Mouse (Mus musculus) neutrophil, adult 5-6 weeks (primary cell): ENCODE measurements around the gene Man2b1. TPM values are rescaled to one million over a fixed set of nuclear protein-coding genes. Genes with fewer than 3 reads are reported as not detected.
"Not testable (repeated sequence)": the region's sequence is repeated elsewhere in the genome, so short reads cannot be mapped to it uniquely, and the experiment has no call there.

Experiments used
- ATAC-seq: fragments of 151-379, 151-347 bp; 2 replicates; pipeline ENCODE4 v1.8.0; 2017; ENCODE audit warnings: mild to moderate bottlenecking, moderate TSS enrichment; ENCODE audit not compliant: insufficient number of reproducible peaks, poor library complexity, low FRiP score, severe bottlenecking; ENCODE audit errors: extremely low read depth
- total RNA-seq: library from RNA; stranded (forward); fragments of 200-1000 nt; gene quantifications from 2 replicates; pipeline ENCODE4 v1.2.3, GENCODE M21; 2017

The Man2b1 gene
- total RNA-seq, 1 experiment from 2014 or later = 197 TPM

DNA sequence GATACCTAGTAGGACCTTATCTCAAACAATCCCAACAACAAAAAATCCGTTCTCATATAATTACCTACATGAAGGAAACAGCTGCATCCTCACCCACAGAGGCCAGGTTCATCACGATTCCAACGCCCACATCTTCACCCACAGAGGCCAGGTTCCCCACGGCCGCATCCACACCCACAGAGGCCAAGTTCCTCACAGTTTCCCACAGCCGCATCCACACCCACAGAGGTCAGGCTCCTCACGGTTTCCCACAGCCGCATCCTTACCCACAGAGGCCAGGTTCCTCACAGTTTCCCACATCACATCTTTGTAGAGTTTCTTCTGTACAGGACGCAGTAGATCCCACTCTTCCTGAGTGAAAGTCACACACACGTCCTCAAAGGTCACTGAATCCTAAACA, 30.2 kb downstream of the Man2b1 start:
- ATAC-seq = no peak

DNA sequence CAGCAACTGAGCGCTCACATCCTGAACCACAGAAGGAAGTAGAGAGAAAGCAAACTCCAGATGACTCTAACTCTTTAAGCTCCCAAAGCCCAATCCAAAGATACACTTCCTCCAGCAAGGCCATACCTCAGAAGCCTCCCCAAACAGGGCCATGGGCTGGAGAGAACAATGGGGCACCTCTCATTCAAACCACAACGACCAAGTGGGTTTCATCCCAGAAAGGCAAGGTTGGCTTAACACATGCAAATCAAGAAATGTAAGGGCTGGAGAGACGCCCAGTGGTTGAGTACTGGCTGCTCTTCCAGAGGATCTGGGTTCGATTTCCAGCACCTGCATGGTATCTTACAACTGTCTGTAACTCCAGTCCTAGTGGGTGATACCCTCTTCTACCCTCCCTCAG, 32.4 kb downstream of the Man2b1 start:
- ATAC-seq = no peak

DNA sequence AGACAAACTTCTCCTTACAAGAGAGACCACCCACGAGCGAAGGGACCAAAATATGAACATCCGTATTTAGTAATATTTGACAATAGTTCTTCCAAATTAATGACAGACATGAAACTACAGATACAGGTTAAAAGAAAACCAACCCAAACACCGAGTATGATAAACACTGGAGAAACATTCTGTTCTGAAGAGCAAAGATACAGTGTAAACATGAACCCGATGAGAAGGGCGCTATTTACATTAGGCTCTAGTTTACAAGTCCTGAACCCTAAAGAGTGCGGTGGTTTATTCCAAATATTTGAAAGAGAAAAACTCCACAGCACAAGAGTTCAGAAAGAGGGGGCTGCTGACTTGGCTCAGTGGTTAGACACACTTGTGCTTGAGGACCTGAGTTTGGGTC, 33.9 kb downstream of the Man2b1 start:
- no peak for ATAC-seq

DNA sequence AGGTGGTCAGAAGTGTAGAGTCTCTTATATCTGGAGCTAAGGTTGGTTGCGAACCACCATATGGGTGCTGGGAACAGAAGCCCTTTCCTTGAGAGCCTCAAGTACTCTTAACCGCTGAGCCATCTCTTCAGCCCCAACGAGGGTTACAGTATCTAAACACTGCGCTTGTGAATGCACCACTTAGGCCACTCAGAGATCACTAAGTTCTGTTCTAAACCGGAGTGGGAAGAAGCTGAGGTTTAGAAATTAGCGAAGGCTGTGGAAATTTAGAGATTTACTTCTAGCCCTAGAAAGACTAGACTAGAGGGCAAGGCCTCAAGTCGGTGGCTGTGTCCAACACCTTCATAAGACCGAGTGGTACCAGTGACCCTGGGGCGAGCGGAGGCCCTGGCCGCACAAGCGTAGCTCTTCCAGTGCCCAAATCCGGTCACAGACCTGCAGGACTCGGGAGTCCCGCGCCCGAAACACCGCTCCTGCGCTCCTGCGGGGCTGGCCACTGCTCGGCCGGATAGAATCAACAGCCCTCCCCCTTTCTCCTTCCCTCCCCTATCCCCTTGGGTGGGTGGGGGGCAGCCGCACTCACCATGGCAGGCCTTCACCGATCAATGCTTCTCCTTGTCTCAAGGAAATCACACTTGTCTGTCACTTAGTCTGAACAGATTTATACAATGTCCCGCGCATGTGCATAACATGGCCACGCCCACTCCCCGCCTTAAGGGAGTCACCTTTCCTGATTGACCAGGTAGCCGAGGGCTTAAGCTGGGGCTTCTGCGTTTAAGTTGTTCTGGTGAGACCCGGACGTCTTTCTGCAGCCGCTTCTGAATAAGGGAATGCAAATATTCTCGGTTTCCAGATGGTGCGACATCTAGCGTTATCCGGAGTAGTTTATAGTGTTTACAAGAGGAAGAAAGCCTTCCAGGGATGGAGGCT, 36.2 kb downstream of the Man2b1 start:
- ATAC-seq = no peak

DNA sequence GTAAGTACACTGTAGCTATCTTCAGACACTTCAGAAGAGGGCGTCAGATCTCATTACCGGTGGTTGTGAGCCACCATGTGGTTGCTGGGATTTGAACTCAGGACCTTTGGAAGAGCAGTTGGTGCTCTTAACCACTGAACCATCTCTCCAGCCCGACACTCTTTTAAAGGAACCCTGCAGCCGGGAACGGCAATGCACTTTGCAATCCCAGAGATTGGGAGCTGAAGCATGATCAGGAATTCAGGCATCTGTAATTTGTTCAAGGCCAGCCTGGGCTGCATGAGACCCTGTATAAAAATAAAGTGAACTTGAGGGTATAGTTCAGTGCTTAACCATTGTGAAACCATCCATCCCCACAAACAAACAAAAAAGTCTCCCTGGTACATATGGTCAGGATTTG, 37.2 kb downstream of the Man2b1 start:
- ATAC-seq = not testable (repeated sequence)

DNA sequence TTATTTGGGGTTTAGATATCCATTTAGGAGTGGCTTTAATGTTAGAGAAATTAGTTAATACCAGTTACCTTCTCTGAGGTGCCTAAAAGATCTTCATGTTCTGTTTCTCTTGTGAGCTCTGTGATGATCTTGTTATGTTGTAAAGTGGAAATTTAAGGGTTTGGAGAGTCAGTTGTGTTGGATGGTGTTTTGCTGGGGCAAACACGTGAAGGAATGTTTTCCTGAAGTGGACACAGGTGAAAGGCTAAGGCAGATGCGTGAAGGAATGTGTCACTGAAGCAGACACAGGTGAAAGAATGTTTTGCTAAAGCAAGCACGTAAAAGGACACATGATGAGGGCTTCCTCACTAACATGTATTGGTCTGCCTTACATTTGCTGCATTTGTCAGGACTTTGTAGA, 39.9 kb downstream of the Man2b1 start, which contains the start of gene Zfp791:
Zfp791 (minus strand) TSS at position 101 of the 400 bp plus-strand sequence.
- ATAC-seq = no peak

DNA sequence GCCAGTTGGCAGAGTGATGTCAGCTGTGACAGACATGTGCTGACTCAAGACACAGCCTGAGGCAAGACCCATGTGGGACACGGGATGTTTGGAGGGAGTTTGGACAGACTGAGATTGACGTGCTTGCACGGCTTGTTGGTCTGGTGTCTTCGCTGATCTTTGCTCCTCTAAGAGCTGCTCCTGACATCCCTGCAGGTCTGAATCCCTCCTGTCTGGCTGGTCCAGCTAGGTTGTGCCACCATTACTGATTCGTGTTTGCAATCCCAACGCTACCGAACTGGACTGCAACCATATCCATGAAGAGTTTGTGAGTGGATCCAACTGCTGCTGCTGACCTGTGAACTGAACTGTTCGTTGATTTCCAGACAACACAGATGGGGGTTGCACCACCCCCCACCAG, 40.6 kb downstream of the Man2b1 start:
- ATAC-seq = no peak

DNA sequence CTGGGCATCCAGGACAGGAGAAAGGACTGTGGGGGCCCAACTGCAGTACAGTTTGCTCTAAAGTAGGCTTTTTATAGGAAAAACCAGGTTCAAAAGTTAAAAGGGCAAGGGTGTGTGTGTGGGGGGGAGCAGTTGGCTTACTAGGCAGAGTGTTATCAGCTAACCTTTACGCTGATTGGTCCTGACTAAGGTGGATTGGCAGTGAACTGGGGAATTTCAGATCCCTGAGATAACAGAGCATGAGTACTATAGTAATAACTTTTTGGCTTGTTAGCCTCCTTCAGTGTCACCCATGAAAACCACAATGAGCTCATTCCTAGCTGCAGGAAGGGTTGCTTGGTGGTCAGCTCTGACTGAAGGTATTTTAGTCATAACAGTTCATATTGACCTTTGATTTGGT, 49.3 kb downstream of the Man2b1 start:
- no peak for ATAC-seq

DNA sequence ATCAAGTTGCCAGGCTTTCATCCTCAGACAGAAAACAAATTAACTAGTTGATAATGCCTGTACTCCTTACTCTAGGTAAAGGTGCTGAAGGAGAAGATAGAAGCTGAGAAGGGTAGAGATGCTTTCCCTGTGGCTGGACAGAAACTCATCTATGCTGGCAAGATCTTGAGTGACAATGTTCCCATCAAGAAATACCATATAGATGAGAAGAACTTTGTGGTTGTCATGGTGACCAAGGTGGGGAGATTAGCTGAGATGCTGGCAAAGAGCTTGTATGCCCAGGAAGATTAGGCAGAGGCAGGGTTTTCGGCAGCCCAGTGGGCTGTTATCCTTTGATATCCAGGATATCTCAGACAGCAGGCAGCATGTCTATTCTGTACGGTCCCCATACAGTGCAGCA, 52.6 kb downstream of the Man2b1 start:
- ATAC-seq = not testable (repeated sequence)

DNA sequence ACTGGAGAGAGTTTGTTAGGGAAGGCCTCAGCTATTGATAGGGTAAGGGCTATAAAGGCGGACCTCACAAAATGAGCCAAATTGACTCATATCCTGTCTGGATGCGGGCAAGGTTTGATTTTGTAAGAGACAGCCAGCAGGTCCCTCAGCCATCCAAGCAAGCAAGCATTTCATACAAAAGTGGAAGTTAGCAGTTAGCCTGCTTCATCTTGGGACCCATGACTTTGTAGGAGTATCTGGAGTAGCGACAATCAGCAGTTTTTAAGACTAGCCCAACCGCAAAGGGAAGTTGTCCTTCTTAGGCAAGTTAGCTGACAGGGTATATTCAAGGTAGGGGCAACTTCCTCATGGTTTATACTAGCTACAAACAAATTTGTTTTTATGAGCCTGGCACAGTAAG, 59.4 kb downstream of the Man2b1 start:
- peak; percentile 99 for ATAC-seq

Other genes starting within 250 kb of the Man2b1 start
- gene Rad23a, start 242.6 kb upstream of the Man2b1 start, total RNA-seq = 46.6 and 57.8 TPM in 2 replicates
- gene Calr, start 236.3 kb upstream of the Man2b1 start, total RNA-seq = 690 and 751 TPM in 2 replicates
- 50.7 and 56.2 TPM in 2 replicates for gene Farsa, start 226.3 kb upstream of the Man2b1 start, total RNA-seq
- gene Syce2, start 211.2 kb upstream of the Man2b1 start, total RNA-seq = 4.4 and 5.5 TPM in 2 replicates
- 21.0 and 21.5 TPM in 2 replicates for gene Gcdh, start 189.3 kb upstream of the Man2b1 start, total RNA-seq
- not detected in 2 replicates for gene Klf1, start 181.3 kb upstream of the Man2b1 start, total RNA-seq
- gene Dnase2a, start 174.7 kb upstream of the Man2b1 start, total RNA-seq = 31.7 and 34.7 TPM in 2 replicates
- gene Mast1, start 145.9 kb upstream of the Man2b1 start, total RNA-seq = 0.12 and 0.23 TPM in 2 replicates
- not detected in 2 replicates for gene Rtbdn, start 136.3 kb upstream of the Man2b1 start, total RNA-seq
- gene Gm49661, start 113.8 kb upstream of the Man2b1 start, total RNA-seq = not detected in 2 replicates
- gene Prdx2, start 113.7 kb upstream of the Man2b1 start, total RNA-seq = 92.5 and 96.9 TPM in 2 replicates
- 26.5 and 36.0 TPM in 2 replicates for gene Rnaseh2a, start 113.5 kb upstream of the Man2b1 start, total RNA-seq
- 867 and 1,013 TPM in 2 replicates for gene Junb, start 104.6 kb upstream of the Man2b1 start, total RNA-seq
- gene Hook2, start 92.7 kb upstream of the Man2b1 start, total RNA-seq = 8.6 and 12.0 TPM in 2 replicates
- not detected in 2 replicates for gene Best2, start 68.7 kb upstream of the Man2b1 start, total RNA-seq
- gene Asna1, start 58.0 kb upstream of the Man2b1 start, total RNA-seq = 38.9 and 43.1 TPM in 2 replicates
- gene Trir, start 56.4 kb upstream of the Man2b1 start, total RNA-seq = 124 and 193 TPM in 2 replicates
- 16.9 TPM in 2 replicates for gene Tnpo2, start 46.4 kb upstream of the Man2b1 start, total RNA-seq
- gene Fbxw9, start 23.2 kb upstream of the Man2b1 start, total RNA-seq = 6.3 and 7.9 TPM in 2 replicates
- not detected in 2 replicates for gene Gm5741, start 15.3 kb upstream of the Man2b1 start, total RNA-seq
- 41.9 and 48.2 TPM in 2 replicates for gene Dhps, start 11.5 kb upstream of the Man2b1 start, total RNA-seq
- gene Wdr83os, start 2.5 kb upstream of the Man2b1 start, total RNA-seq = 22.0 and 23.6 TPM in 2 replicates
- gene Wdr83, start 2.0 kb upstream of the Man2b1 start, total RNA-seq = 15.8 and 17.6 TPM in 2 replicates
- gene Zfp791, start 39.8 kb downstream of the Man2b1 start, total RNA-seq = not detected in 2 replicates
- not detected in 2 replicates for gene Cks1brt, start 68.7 kb downstream of the Man2b1 start, total RNA-seq
- not detected in 2 replicates for gene Olfr371, start 142.7 kb downstream of the Man2b1 start, total RNA-seq
- gene Orc6, start 216.4 kb downstream of the Man2b1 start, total RNA-seq = 20.3 and 21.1 TPM in 2 replicates
- gene Vps35, start 216.5 kb downstream of the Man2b1 start, total RNA-seq = 79.3 and 86.3 TPM in 2 replicates